Mouse (Mus musculus) CH12.LX (cell line): ENCODE data around the gene Adam22.

ENCODE experiments used
- CTCF ChIP-seq, 2 experiments: IDR thresholded peaks in 1 of 2; conservative IDR thresholded peaks in 1 of 2; 2 replicates each; pipeline ENCODE4 v1.5.1; 2011 to 2012; ENCODE audit warnings: low read depth in 2 of 2, low read length in 2 of 2, improper control_type of control experiment in 1 of 2, inconsistent platforms in 1 of 2, mild to moderate bottlenecking in 1 of 2, moderate library complexity in 1 of 2
- EP300 ChIP-seq: IDR thresholded peaks from 2 replicates; pipeline ENCODE4 v1.6.1; 2011; ENCODE audit warnings: low read length, improper control_type of control experiment
- ETS1 ChIP-seq: conservative IDR thresholded peaks from 2 replicates; pipeline ENCODE4 v1.6.1; 2012; ENCODE audit warnings: low read depth, mild to moderate bottlenecking, inconsistent platforms, low read length, improper control_type of control experiment, moderate library complexity
- KAT2A ChIP-seq: IDR thresholded peaks from 2 replicates; pipeline ENCODE4 v1.6.1; 2012; ENCODE audit warnings: low read length, improper control_type of control experiment, inconsistent platforms; ENCODE audit not compliant: insufficient replicate concordance
- MAFK ChIP-seq: IDR thresholded peaks from 2 replicates; pipeline ENCODE4 v1.6.1; 2011; ENCODE audit warnings: low read length, improper control_type of control experiment; ENCODE audit not compliant: insufficient replicate concordance
- NRF1 ChIP-seq: IDR thresholded peaks from 2 replicates; pipeline ENCODE4 v1.6.1; 2014; ENCODE audit warnings: low read depth, mild to moderate bottlenecking, inconsistent platforms, low read length, improper control_type of control experiment, moderate library complexity
- POLR2A ChIP-seq: IDR thresholded peaks from 2 replicates; pipeline ENCODE4 v1.6.1; 2011; ENCODE audit warnings: low read depth, mild to moderate bottlenecking, improper control_type of control experiment, low read length
- RAD21 ChIP-seq: IDR thresholded peaks from 2 replicates; pipeline ENCODE4 v1.6.1; 2011; ENCODE audit warnings: low read depth, mild to moderate bottlenecking, low read length, improper control_type of control experiment, moderate library complexity
- RCOR1 ChIP-seq: conservative IDR thresholded peaks from 2 replicates; pipeline ENCODE4 v1.6.1; 2012; ENCODE audit warnings: low read depth, mild to moderate bottlenecking, inconsistent platforms, low read length, improper control_type of control experiment
- SMC3 ChIP-seq: IDR thresholded peaks from 2 replicates; pipeline ENCODE4 v1.6.1; 2011; ENCODE audit warnings: low read depth, low read length, improper control_type of control experiment
- ZNF384 ChIP-seq: IDR thresholded peaks from 2 replicates; pipeline ENCODE4 v1.6.1; 2012; ENCODE audit warnings: low read depth, low read length, improper control_type of control experiment, inconsistent platforms

DNA sequence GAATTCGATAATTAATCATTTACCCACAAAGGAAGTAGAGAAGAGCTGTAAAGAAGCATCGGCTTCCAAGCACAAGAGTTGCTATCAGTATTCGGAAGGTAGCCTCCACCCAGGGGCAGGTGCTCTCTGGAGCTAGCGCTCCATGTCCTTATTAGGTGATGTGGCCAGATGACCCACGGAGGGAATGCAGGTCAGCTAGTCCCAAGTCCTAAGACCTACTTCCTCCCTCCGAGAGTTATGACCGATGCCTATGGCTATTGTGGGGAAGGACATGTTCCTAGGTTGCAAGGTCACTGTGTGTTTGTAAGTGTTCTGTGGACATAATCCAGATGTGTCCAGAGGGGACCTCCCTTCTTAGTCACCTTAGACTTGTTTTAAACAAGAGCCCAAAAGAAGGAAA lies 309.9 kb downstream of the Adam22 start:
- no peak for TF ChIP-seq CTCF (conservative IDR thresholded peaks at IDR 0.05 in 1 of 2, IDR thresholded peaks at IDR 0.05 in 1 of 2; ENCODE audit: low read depth in 2 of 2, low read length in 2 of 2)
- no peak for TF ChIP-seq RAD21
- no peak for TF ChIP-seq NRF1
- TF ChIP-seq ZNF384, result no peak
- TF ChIP-seq SMC3, result no peak
- TF ChIP-seq EP300, result no peak
- no peak for TF ChIP-seq MAFK
- no peak for TF ChIP-seq KAT2A
- no peak for TF ChIP-seq POLR2A
- TF ChIP-seq ETS1, result no peak
- no peak for TF ChIP-seq RCOR1
